Mouse (Mus musculus) intestine, postnatal 0 days (tissue): ENCODE data around the gene Csrnp1. TPM values are rescaled to one million over a fixed set of nuclear protein-coding genes. Genes with fewer than 3 reads are reported as not detected.

Experiments used
- ATAC-seq: fragments of 200-750 bp; cut with Nextera tagmentation; 2 replicates; pipeline ENCODE4 v1.8.0; 2017; ENCODE audit warnings: mild to moderate bottlenecking, moderate TSS enrichment, moderate library complexity
- H3K27ac ChIP-seq: fragments of 300-500 bp; sonication (generic); 2 replicates; pipeline ENCODE4 v1.5.1; 2014; ENCODE audit warnings: mild to moderate bottlenecking, low read depth, low read length, moderate library complexity
- H3K27me3 ChIP-seq: fragments of 300-500 bp; sonication (generic); replicated peaks from 2 replicates; pipeline ENCODE4 v1.6.1; 2014; ENCODE audit warnings: low read length, mixed read lengths; ENCODE audit not compliant: control insufficient read depth, insufficient read depth
- H3K36me3 ChIP-seq: fragments of 300-500 bp; sonication (generic); 2 replicates; pipeline ENCODE4 v1.6.1; 2014; ENCODE audit warnings: mild to moderate bottlenecking, moderate library complexity; ENCODE audit not compliant: control insufficient read depth, insufficient read depth
- H3K4me1 ChIP-seq: fragments of 300-500 bp; sonication (generic); replicated peaks from 2 replicates; pipeline ENCODE4 v1.6.1; 2014; ENCODE audit warnings: antibody characterized with exemption, low read length, mixed read lengths; ENCODE audit not compliant: control insufficient read depth, insufficient read depth
- H3K4me2 ChIP-seq: fragments of 300-500 bp; sonication (generic); replicated peaks from 2 replicates; pipeline ENCODE4 v1.6.1; 2014; ENCODE audit warnings: low read depth, mild to moderate bottlenecking, moderate library complexity
- H3K4me3 ChIP-seq: fragments of 300-500 bp; sonication (generic); 2 replicates; pipeline ENCODE4 v1.5.1; 2014; ENCODE audit warnings: low read depth, low read length
- H3K9ac ChIP-seq: fragments of 300-500 bp; sonication (generic); 2 replicates; pipeline ENCODE4 v1.6.1; 2014; ENCODE audit warnings: mild to moderate bottlenecking, low read depth, low read length
- H3K9me3 ChIP-seq: fragments of 300-500 bp; sonication (generic); 2 replicates; pipeline ENCODE4 v1.6.1; 2016; ENCODE audit warnings: mixed run types; ENCODE audit not compliant: control insufficient read depth
- CTCF ChIP-seq: sonication (generic); IDR thresholded peaks from 2 replicates; pipeline ENCODE4 v1.5.1; 2016; ENCODE audit warnings: low read depth, mild to moderate bottlenecking, control low read depth, antibody characterized with exemption, moderate library complexity
- WGBS: fragments of 180-500 bp; shearing (Covaris S2); extraction: QIAGEN DNeasy Blood & Tissue Kit; methylation state at CpG from one replicate; pipeline ENCODE4 v1.1.7; 2014; 5-methylcytosine and 5-hydroxymethylcytosine counted together
- polyA plus RNA-seq: library from polyadenylated mRNA; unstranded; fragments of >200 nt; fragmentation: Nextera tagmentation; extraction: Ambion mirVana; gene quantifications from 2 replicates; pipeline ENCODE4 v1.2.1, GENCODE M21; 2015

Gene Csrnp1
- 3.8 and 4.2 TPM in 2 replicates for polyA plus RNA-seq

GRCm38 (mm10) chr9:119984536-119985011 is at the start of gene Csrnp1:
TSS of gene Csrnp1 (minus strand) at chr9:119984658.
- no peak for TF ChIP-seq CTCF
- ATAC-seq = no peak
- H3K27me3 ChIP-seq = no peaks in the 10 kb centered on the region
- H3K36me3 ChIP-seq = no peaks in the 10 kb centered on the region
- peak within 1 kb of the TSS; percentile 88 for H3K9ac ChIP-seq
- no peaks in the 10 kb centered on the region for H3K9me3 ChIP-seq
- H3K4me3 ChIP-seq = peak within 1 kb of the TSS; percentile 86
- H3K4me2 ChIP-seq = peak within 1 kb of the TSS; percentile 94
- peak within 1 kb of the TSS; percentile 84 for H3K27ac ChIP-seq
- WGBS = 18% methylated on average over 14 of the region's 14 CpGs
- peaks cover 18% of the 10 kb centered on the region for H3K4me1 ChIP-seq

GRCm38 (mm10) chr9:120032710-120033109 is 48.3 kb upstream of the Csrnp1 start:
- H3K9ac ChIP-seq = no peak overlapping the region
- H3K9me3 ChIP-seq = no peaks in the 10 kb centered on the region
- H3K27ac ChIP-seq = no peak overlapping the region
- no peaks in the 10 kb centered on the region for H3K27me3 ChIP-seq
- no peaks in the 10 kb centered on the region for H3K4me1 ChIP-seq
- 41% methylated on average over 6 of the region's 6 CpGs for WGBS
- H3K4me3 ChIP-seq = no peak overlapping the region
- ATAC-seq = no peak
- peak; percentile 15; the same call in 1 of the 2 replicates for TF ChIP-seq CTCF
- no peak overlapping the region for H3K4me2 ChIP-seq
- no peaks in the 10 kb centered on the region for H3K36me3 ChIP-seq

GRCm38 (mm10) chr9:120030421-120030820 is 46.0 kb upstream of the Csrnp1 start:
- no peak for ATAC-seq
- Histone ChIP-seq H3K27ac (no peak overlapping the region), H3K9ac (no peak overlapping the region), H3K4me3 (no peak overlapping the region), H3K4me2 (no peak overlapping the region), H3K27me3 (no peaks in the 10 kb centered on the region), H3K36me3 (no peaks in the 10 kb centered on the region), H3K9me3 (no peaks in the 10 kb centered on the region), H3K4me1 (no peaks in the 10 kb centered on the region)
- no peak for TF ChIP-seq CTCF
- WGBS = 89% methylated on average over 10 of the region's 10 CpGs

GRCm38 (mm10) chr9:120029880-120030279 is 45.4 kb upstream of the Csrnp1 start:
- WGBS = 93% methylated on average over 6 of the region's 6 CpGs
- no peaks in the 10 kb centered on the region for H3K9me3 ChIP-seq
- no peak overlapping the region for H3K9ac ChIP-seq

GRCm38 (mm10) chr9:120027401-120028151 is 43.1 kb upstream of the Csrnp1 start:
- 0 out of 2 replicates have a peak overlapping the region, but pooled peaks have one; percentile 6 for H3K4me2 ChIP-seq
- H3K27me3 ChIP-seq = no peaks in the 10 kb centered on the region
- H3K9me3 ChIP-seq = no peaks in the 10 kb centered on the region
- peak; percentile 94 for TF ChIP-seq CTCF
- H3K9ac ChIP-seq = no peak overlapping the region
- H3K36me3 ChIP-seq = no peaks in the 10 kb centered on the region
- no peak overlapping the region for H3K27ac ChIP-seq
- WGBS = 20% methylated on average over 12 of the region's 14 CpGs
- no peak overlapping the region for H3K4me3 ChIP-seq
- peak; percentile 36; the same call in 1 of the 2 replicates for ATAC-seq
- H3K4me1 ChIP-seq = no peaks in the 10 kb centered on the region

More at GRCm38 (mm10) chr9:120029880-120030279, 45.4 kb upstream of the Csrnp1 start:
- Histone ChIP-seq H3K27me3 (no peaks in the 10 kb centered on the region), H3K4me3 (no peak overlapping the region), H3K4me2 (no peak overlapping the region), H3K36me3 (no peaks in the 10 kb centered on the region), H3K27ac (no peak overlapping the region), H3K4me1 (no peaks in the 10 kb centered on the region)
- TF ChIP-seq CTCF = no peak
- no peak for ATAC-seq

GRCm38 (mm10) chr9:120024625-120025024 is 40.2 kb upstream of the Csrnp1 start:
- Histone ChIP-seq H3K36me3 (no peaks in the 10 kb centered on the region), H3K4me3 (no peak overlapping the region), H3K9me3 (no peaks in the 10 kb centered on the region), H3K4me1 (no peaks in the 10 kb centered on the region), H3K27me3 (no peaks in the 10 kb centered on the region), H3K4me2 (no peak overlapping the region), H3K27ac (no peak overlapping the region), H3K9ac (no peak overlapping the region)
- 87% methylated on average over 5 of the region's 5 CpGs for WGBS
- ATAC-seq = no peak
- no peak for TF ChIP-seq CTCF
